In genomic region chr4:64437744-64438594, GRCm38 (mm10) we compare ENCODE assay signal across 11 mouse cellular contexts.
DNase-seq lines count a peak whose midpoint lies in the region; ATAC-seq and TF ChIP-seq lines count a peak whose summit lies in the region.
"Had no signal": no experiment of that assay in that cellular context is flagged by ENCODE, and none has a peak within 500 bp of the region (broad histone marks: within the 10 kb centered on the region; RNA-seq: fewer than 3 reads in every experiment).

No protein-coding gene starts in this region.

- no peak for ATAC-seq in heart, embryonic 12.5 days (ENCODE audit: insufficient number of reproducible peaks, low FRiP score)
- ATAC-seq in lung, postnatal 0 days = peak; percentile 94
- ATAC-seq: forebrain, embryonic 16.5 days had no signal

- no peak overlapping the region; the same call in 1 of the 2 replicates for H3K27ac ChIP-seq in heart, embryonic 12.5 days (ENCODE audit: poor library complexity, severe bottlenecking)
- H3K27ac ChIP-seq in lung, postnatal 0 days (ENCODE audit: low read length) = no peak overlapping the region; the same call in 1 of the 2 replicates
- H3K27ac ChIP-seq: liver, embryonic 15.5 days; neural tube, embryonic 15.5 days; stomach, embryonic 15.5 days had no signal

- no peak overlapping the region for H3K4me3 ChIP-seq in heart, embryonic 12.5 days
- H3K4me3 ChIP-seq in lung, postnatal 0 days (ENCODE audit: low read depth, low read length) = no peak overlapping the region
- H3K4me3 ChIP-seq: liver, embryonic 15.5 days; neural tube, embryonic 15.5 days; stomach, embryonic 15.5 days had no signal

- no peak for TF ChIP-seq CTCF in lung, postnatal 0 days (IDR thresholded peaks at IDR 0.05)

- peaks cover 4% of the 10 kb centered on the region; the same call in 1 of the 2 replicates for H3K4me1 ChIP-seq in heart, embryonic 12.5 days (replicated peaks)
- H3K4me1 ChIP-seq in lung, postnatal 0 days (ENCODE audit: insufficient read depth, low read depth, low read length) = no peaks in the 10 kb centered on the region
- H3K4me1 ChIP-seq: liver, embryonic 15.5 days; neural tube, embryonic 15.5 days; stomach, embryonic 15.5 days had no signal

- H3K36me3 ChIP-seq in heart, embryonic 12.5 days = no peaks in the 10 kb centered on the region
- no peaks in the 10 kb centered on the region for H3K36me3 ChIP-seq in lung, postnatal 0 days (ENCODE audit: insufficient read depth, low read length)
- H3K36me3 ChIP-seq: liver, embryonic 15.5 days; neural tube, embryonic 15.5 days; stomach, embryonic 15.5 days had no signal

- peak overlapping the region; percentile 15; the same call in 1 of the 2 replicates for H3K4me2 ChIP-seq in heart, embryonic 12.5 days
- H3K4me2 ChIP-seq in lung, postnatal 0 days (replicated peaks; ENCODE audit: low read depth, low read length) = no peak overlapping the region
- H3K4me2 ChIP-seq: liver, embryonic 15.5 days; neural tube, embryonic 15.5 days; stomach, embryonic 15.5 days had no signal

- WGBS in heart, embryonic 12.5 days = 40% methylated on average over 13 of the region's 13 CpGs
- 39% methylated on average over 13 of the region's 13 CpGs for WGBS in lung, postnatal 0 days

- no peaks in the 10 kb centered on the region for H3K27me3 ChIP-seq in heart, embryonic 12.5 days (replicated peaks)
- no peaks in the 10 kb centered on the region for H3K27me3 ChIP-seq in lung, postnatal 0 days (replicated peaks; ENCODE audit: insufficient read depth, low read length)
- H3K27me3 ChIP-seq: liver, embryonic 15.5 days; neural tube, embryonic 15.5 days; stomach, embryonic 15.5 days had no signal

- DNase-seq in 3T3-L1 (ENCODE audit: low read depth, low spot score) (peak; percentile 70), NIH3T3 (ENCODE audit: low read depth) (peak; percentile 60)
- DNase-seq in lung, postnatal 0 days (ENCODE audit: low spot score) = peak; percentile 79
- DNase-seq in adrenal gland, adult 8-10 months = no peak
- no peak for DNase-seq in layer of hippocampus, postnatal 14 days (ENCODE audit: low spot score in 2 of 2)
- DNase-seq in ovary, adult 18-20 months (ENCODE audit: low spot score) = no peak

- no peak overlapping the region for H3K9ac ChIP-seq in heart, embryonic 12.5 days
- H3K9ac ChIP-seq in lung, postnatal 0 days (replicated peaks; ENCODE audit: low read depth) = no peak overlapping the region
- H3K9ac ChIP-seq: liver, embryonic 15.5 days; neural tube, embryonic 15.5 days; stomach, embryonic 15.5 days had no signal

- H3K9me3 ChIP-seq in heart, embryonic 12.5 days (replicated peaks) = no peaks in the 10 kb centered on the region
- H3K9me3 ChIP-seq in lung, postnatal 0 days (ENCODE audit: low read length) = no peaks in the 10 kb centered on the region
- H3K9me3 ChIP-seq: liver, embryonic 15.5 days; neural tube, embryonic 15.5 days; stomach, embryonic 15.5 days had no signal

- peak; percentile 54; the same call in 1 of the 2 replicates for TF ChIP-seq EP300 in lung, postnatal 0 days (IDR thresholded peaks at IDR 0.05)

Comparison
In these comparisons a context has a peak if more than half of its experiments do, and no peak if none do; other contexts are left out.
1. DNase-seq: peak in 3T3-L1 (single experiment), NIH3T3 (single experiment) and lung, postnatal 0 days (single experiment); none in adrenal gland, adult 8-10 months (single experiment), layer of hippocampus, postnatal 14 days (0 of 2) and ovary, adult 18-20 months (single experiment).